Mouse (Mus musculus) embryonic fibroblast, embryonic 13.5 days (primary cell): ENCODE data around the gene Rpl9-ps1. TPM values are rescaled to one million over a fixed set of nuclear protein-coding genes. Genes with fewer than 3 reads are reported as not detected.

Experiments
- H3K27ac ChIP-seq: 2 replicates; pipeline ENCODE4 v1.5.1; 2012; ENCODE audit warnings: low read length, control low read depth, inconsistent platforms; ENCODE audit not compliant: insufficient read depth
- H3K4me1 ChIP-seq: 2 replicates; pipeline ENCODE4 v1.6.1; 2011; ENCODE audit warnings: low read length; ENCODE audit not compliant: control insufficient read depth, insufficient read depth
- H3K4me3 ChIP-seq: 2 replicates; pipeline ENCODE4 v1.5.1; 2011; ENCODE audit warnings: mild to moderate bottlenecking, control low read depth, low read length; ENCODE audit not compliant: insufficient read depth
- CTCF ChIP-seq: IDR thresholded peaks from 2 replicates; pipeline ENCODE4 v1.5.1; 2011; ENCODE audit warnings: mild to moderate bottlenecking, control low read depth, low read length, moderate library complexity, borderline replicate concordance; ENCODE audit not compliant: insufficient read depth
- POLR2A ChIP-seq: IDR thresholded peaks from 2 replicates; pipeline ENCODE4 v1.6.1; 2011; ENCODE audit warnings: low read depth, mild to moderate bottlenecking, control low read depth, low read length, moderate library complexity
- polyA plus RNA-seq: library from polyadenylated mRNA; stranded (reverse); fragments of >200 nt; gene quantifications from 2 replicates; pipeline ENCODE4 v1.2.4, GENCODE M21; 2011; ENCODE audit warnings: low read depth; ENCODE audit not compliant: missing spikeins, insufficient read length

Gene Rpl9-ps1
- polyA plus RNA-seq, 1 experiment: not detected

GRCm38 (mm10) chr11:83631065-83631464 lies 14.4 kb downstream of the Rpl9-ps1 start:
- TF ChIP-seq POLR2A (no peak), CTCF (no peak)
- H3K4me3 ChIP-seq: no peak overlapping the region
- H3K27ac ChIP-seq: no peak overlapping the region
- peaks cover 3% of the 10 kb centered on the region; the same call in 1 of the 2 replicates for H3K4me1 ChIP-seq

DNA sequence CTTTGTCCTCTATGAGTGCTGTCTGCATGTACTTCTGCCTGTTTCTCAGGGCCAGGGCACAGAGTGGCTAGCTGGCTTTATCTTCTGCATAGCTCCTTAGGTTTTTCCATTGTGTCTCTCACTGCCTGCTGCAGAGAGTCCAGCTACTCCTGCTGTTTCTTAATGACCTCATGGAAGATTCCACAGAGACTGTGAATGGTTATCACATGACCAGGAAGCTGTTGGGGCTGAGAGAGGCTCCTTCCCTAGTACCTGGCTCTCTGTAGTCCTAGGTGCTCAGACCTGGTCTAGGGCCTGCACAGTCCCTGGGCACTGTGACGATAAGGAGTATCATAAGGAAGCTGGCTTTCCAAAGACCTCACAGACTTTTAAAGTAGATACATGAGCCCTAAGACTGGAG lies 14.8 kb downstream of the Rpl9-ps1 start:
- Histone ChIP-seq H3K4me3 (no peak overlapping the region), H3K27ac (no peak overlapping the region), H3K4me1 (peaks cover 3% of the 10 kb centered on the region; the same call in 1 of the 2 replicates)
- TF ChIP-seq CTCF: no peak
- TF ChIP-seq POLR2A: no peak

DNA sequence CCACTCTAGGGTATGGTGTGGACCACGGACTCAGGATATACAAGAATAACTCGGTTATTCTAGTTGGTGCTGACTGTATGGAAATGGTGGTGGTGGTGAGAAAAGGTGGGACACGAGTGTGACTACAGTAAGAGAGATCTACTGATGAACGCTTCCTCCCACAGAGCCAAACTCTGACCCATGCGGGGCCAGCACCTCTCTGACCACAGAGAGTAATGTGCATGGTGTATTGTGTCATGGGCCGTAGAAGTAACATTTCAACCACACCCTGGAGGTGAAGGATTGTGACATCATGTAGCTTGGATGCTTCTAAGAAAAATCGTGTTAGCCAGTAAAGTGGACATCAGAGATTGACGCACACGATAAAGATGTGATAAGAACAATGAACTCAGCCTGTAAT lies 16.6 kb downstream of the Rpl9-ps1 start:
- no peak overlapping the region for H3K4me3 ChIP-seq
- TF ChIP-seq POLR2A (no peak), CTCF (no peak)
- H3K4me1 ChIP-seq: peaks cover 3% of the 10 kb centered on the region; the same call in 1 of the 2 replicates
- no peak overlapping the region for H3K27ac ChIP-seq

DNA sequence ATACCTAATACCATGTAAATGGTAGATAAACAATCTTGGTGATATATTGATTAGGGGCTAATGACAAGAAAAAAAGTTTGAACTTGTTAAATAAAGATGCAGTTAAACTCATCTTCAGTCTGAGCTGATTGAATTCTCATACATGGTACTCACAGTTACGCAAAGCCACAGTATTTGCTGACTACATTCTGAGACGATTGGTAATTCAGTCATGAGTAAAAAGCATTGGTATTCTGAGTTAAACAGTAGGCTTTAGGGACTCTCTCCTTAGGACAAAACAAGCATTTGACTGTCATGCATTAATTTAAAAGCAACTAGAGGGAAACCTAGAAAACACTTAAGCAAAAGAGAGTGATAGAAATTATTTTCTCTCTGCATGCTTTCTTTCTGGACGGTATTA lies 21.8 kb downstream of the Rpl9-ps1 start:
- Histone ChIP-seq H3K4me3 (no peak overlapping the region), H3K4me1 (no peaks in the 10 kb centered on the region), H3K27ac (peak overlapping the region; percentile 61; the same call in 1 of the 2 replicates)
- no peak for TF ChIP-seq CTCF
- no peak for TF ChIP-seq POLR2A

DNA sequence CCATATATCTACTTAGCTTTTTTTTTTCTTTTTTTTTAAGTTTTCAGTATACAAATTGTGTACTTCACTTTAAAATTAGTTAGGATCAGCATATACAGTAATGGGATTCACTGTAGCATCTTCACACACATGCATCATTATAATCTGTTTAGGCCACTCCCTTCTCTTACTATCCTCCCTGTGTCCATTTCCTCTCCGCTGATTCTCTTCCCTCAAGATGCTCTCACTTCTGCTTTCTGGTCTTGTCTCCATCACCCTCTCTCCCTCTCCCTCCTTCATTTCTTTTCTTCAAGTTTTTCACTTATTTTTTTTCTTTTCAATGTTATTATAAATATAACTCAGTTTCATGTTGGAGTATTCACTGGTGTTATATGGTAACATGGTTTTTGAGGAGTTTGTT lies 26.4 kb downstream of the Rpl9-ps1 start:
- no peak overlapping the region for H3K4me3 ChIP-seq
- TF ChIP-seq CTCF (no peak), POLR2A (no peak)
- H3K27ac ChIP-seq: no peak overlapping the region
- peaks cover 4% of the 10 kb centered on the region for H3K4me1 ChIP-seq

- H3K4me3 ChIP-seq: no peak overlapping the region
These were observed 27.2 kb downstream of the Rpl9-ps1 start for GRCm38 (mm10) chr11:83618238-83618637.

GRCm38 (mm10) chr11:83616586-83616985 lies 28.8 kb downstream of the Rpl9-ps1 start:
- Histone ChIP-seq H3K4me3 (no peak overlapping the region), H3K4me1 (peaks cover 4% of the 10 kb centered on the region), H3K27ac (no peak overlapping the region)
- no peak for TF ChIP-seq CTCF

More at GRCm38 (mm10) chr11:83618238-83618637, 27.2 kb downstream of the Rpl9-ps1 start:
- TF ChIP-seq CTCF (no peak), POLR2A (no peak)
- H3K27ac ChIP-seq: no peak overlapping the region
- peaks cover 4% of the 10 kb centered on the region for H3K4me1 ChIP-seq

DNA sequence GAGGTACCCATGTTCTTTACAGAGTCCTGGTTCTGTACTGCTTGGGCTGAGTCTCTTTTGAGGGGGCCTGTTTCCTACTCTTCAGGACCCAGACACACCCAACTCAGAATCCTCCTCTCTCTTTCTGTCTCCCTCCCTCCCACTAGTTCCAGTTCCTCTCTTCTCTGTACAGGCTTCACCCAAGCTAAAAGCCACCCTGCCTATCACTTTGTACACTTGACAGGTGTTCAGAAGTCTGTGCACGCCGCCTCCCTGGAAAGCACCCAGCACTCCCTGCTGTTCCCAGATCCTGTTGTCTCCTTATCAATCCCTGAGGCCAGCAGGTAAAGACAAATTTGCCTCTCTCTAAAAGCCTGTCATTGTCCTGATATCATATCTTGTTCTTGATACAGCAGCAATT lies 34.5 kb downstream of the Rpl9-ps1 start:
- no peaks in the 10 kb centered on the region for H3K4me1 ChIP-seq
- no peak overlapping the region for H3K4me3 ChIP-seq
- H3K27ac ChIP-seq: no peak overlapping the region
- TF ChIP-seq CTCF: no peak
- no peak for TF ChIP-seq POLR2A

GRCm38 (mm10) chr11:83606396-83606795 lies 39.0 kb downstream of the Rpl9-ps1 start:
- Histone ChIP-seq H3K27ac (no peak overlapping the region), H3K4me3 (no peak overlapping the region), H3K4me1 (no peaks in the 10 kb centered on the region)
- no peak for TF ChIP-seq CTCF
- TF ChIP-seq POLR2A: no peak

DNA sequence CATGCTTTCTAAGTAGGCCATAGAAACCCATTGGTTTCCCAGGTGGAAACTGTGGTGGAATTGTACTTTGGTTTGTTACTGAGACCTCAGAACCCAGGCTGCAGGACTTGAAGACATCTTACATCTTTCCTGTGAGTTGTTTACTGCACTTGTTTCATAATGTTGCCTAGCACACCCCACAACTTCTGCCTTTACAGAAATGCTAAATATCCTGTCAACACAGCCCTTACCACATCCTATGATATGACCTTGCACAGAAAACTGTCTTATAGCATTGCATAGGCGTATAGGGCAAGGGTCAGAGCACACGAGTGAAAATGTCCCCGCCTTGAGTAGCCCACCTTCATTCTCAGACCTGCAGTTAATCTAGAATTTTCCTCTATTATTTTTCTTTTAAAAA lies 39.9 kb downstream of the Rpl9-ps1 start:
- Histone ChIP-seq H3K4me3 (no peak overlapping the region), H3K27ac (no peak overlapping the region), H3K4me1 (no peaks in the 10 kb centered on the region)
- TF ChIP-seq CTCF: no peak
- TF ChIP-seq POLR2A: no peak

GRCm38 (mm10) chr11:83604698-83605097 lies 40.7 kb downstream of the Rpl9-ps1 start:
- Histone ChIP-seq H3K27ac (no peak overlapping the region), H3K4me3 (no peak overlapping the region), H3K4me1 (no peaks in the 10 kb centered on the region)
- TF ChIP-seq POLR2A: no peak
- TF ChIP-seq CTCF: no peak

GRCm38 (mm10) chr11:83603399-83603798 lies 42.0 kb downstream of the Rpl9-ps1 start:
- Histone ChIP-seq H3K27ac (no peak overlapping the region), H3K4me3 (no peak overlapping the region), H3K4me1 (no peaks in the 10 kb centered on the region)
- no peak for TF ChIP-seq CTCF
- TF ChIP-seq POLR2A: no peak
